Mouse (Mus musculus) skeletal muscle tissue, adult 2 months (tissue): ENCODE measurements around the gene Klb.
"Not testable (repeated sequence)": the region's sequence is repeated elsewhere in the genome, so short reads cannot be mapped to it uniquely, and the experiment has no call there.

Experiments
- DNase-seq: peaks from one replicate; pipeline ENCODE4 v3.0.0-alpha.2; 2012; ENCODE audit warnings: low read depth, low spot score

Gene Klb

DNA sequence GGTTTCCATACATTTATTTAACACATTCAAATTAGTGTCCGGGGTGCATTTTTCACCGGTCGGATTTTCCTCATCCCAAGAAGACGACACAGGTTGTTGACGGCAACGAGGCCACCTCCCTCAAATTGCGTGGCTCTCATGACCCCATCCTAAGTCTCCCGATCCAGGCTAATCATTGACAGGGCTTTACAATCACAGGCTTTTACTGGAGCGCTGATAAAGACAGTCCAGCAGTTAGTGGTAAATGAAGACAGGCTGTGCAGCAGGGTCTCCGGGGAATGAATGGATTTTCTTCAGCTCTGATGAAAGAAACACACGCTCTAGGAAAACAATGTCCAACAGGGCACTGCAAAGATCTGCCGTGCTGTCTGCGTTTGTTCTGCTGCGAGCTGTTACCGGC is at the start of gene Klb:
Gene Klb (plus strand): TSS at position 147 of the 400 bp plus-strand sequence.
- DNase-seq = no peak

GRCm38 (mm10) chr5:65299623-65300022 is 48.5 kb upstream of the Klb start:
- DNase-seq = not testable (repeated sequence)

- DNase-seq = no peak
These were observed 48.0 kb upstream of the Klb start for GRCm38 (mm10) chr5:65300121-65300520.

GRCm38 (mm10) chr5:65305516-65305915 is 42.6 kb upstream of the Klb start:
- DNase-seq = no peak

DNA sequence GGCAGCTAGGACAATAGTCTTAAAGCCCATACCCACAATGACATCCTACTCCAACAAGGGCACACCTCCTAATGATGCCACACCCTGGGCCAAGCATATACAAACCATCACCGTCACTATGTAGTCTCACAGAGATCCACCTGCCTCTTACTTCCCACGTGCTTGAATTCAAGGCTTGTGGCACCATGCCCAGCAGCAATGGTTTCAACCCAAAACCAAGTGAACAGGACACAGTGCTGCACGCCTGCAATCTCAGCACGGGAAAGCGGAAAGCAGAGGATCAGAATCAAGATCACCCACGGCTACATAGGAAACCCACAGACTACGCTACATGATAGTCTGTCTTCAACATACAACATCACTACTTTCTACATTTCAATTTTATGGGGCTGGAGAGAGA is 39.9 kb upstream of the Klb start:
- no peak for DNase-seq

GRCm38 (mm10) chr5:65308866-65309265 is 39.2 kb upstream of the Klb start:
- no peak for DNase-seq

DNA sequence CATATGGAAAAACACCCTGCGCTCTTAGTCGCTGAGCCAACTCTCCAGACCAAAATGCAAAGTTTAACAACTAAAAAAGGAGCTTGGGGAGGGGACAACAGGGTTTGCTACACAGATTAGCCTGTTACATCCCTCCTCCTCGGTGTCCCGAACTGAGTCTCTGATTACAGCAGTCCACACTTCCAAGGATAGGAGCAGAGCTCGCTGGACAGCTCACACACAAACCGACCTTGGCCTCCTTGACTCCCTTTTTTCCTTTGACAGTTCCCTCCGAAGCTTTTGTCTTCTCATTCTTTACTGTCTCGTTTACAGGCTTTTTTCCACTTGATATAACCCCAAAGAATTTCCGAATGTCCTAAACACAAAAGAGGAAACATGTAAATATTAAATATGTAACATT is 28.9 kb upstream of the Klb start:
- no peak for DNase-seq

DNA sequence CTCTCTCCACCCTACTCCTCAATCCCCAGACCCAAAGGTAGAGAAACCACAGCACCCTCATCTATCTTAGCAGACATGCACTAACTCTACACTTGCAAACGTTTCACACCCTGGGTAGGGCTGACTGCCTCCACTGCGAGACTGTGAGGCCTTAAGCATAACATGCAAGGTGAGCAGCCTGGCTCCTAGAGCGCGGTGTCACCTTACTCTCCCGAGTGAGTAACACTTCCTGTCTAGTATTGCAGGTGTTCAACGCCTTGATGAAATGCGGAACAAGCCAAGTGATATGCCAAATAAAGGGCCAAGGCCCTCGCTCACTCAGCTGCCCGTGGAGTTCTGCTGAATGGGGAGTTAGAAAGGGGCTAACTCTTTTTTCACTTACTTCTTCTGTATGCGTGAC is 25.9 kb upstream of the Klb start:
- no peak for DNase-seq

GRCm38 (mm10) chr5:65324271-65324670 is 23.8 kb upstream of the Klb start:
- DNase-seq = no peak

DNA sequence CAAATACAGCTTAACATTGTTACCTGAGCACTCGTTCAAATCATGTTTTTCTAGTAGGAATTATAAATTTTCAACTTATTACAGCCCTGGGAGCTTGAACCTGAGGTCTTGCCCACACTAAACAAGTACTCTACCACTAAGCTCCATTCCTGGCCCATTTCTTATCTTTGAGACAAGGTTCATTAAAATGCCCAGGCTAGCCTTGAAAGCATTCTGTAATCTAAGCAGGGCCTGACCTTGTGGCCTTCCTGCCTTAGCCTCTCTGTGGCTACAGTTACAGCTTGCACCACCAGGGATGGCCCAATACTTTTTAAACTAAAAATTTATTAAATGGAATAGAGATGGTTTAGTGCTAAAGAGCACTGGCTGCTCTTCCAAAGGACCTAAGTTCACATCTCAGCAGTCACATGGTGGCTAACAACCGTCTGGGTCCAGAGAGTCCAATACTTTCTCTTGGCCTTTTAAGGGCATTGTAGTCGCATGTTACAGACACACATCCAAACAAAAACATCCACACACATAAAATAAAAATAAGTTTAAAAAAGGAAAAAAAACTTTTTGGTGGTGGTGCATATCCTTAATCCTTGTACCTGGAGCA is 23.3 kb upstream of the Klb start:
- no peak for DNase-seq

- DNase-seq = peak; percentile 28
These were observed 21.9 kb upstream of the Klb start for GRCm38 (mm10) chr5:65326212-65326611.

DNA sequence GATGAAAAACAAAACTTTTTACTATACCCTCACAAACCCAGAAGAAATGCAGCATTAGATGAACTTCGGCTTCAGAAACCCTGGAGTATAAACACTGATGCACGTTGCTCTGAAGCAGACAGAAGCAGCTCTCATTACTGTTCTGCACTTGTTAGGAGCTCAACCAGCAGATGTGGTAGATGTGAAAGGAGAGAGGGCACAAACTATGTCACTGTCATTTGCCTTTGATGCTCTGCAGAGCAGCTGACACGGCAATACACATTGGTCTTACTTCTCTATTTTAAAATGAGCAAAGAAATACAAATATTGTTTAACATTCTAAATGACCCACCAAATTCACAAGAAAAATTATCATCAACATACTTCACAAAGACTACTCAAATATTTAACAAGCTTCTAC is 18.1 kb upstream of the Klb start:
- DNase-seq = no peak

DNA sequence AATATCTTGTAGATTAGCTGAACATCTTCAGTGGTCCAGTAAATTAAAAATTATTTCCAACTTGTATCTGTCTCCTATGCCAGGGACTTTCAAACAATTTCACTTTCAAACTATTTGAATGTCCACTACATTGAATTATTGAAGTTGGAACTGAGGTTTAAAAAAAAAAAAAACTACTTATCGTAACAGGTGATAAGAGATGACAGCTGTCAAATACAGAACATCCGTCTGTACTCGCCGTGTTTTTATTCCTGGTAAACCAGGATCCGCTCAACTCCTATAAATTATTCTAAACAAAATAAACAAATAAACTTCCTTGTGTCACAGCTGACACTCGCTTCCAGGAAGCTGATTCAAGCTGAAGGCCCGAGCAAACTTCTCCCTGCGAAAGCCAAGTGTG is 13.3 kb upstream of the Klb start:
- DNase-seq = no peak

GRCm38 (mm10) chr5:65335298-65336074 is 12.6 kb upstream of the Klb start, which contains the start of gene Rfc1:
Rfc1 (minus strand) TSS chr5:65335670.
- DNase-seq = peak; percentile 74

GRCm38 (mm10) chr5:65336075-65336355 is 12.1 kb upstream of the Klb start:
- no peak for DNase-seq

GRCm38 (mm10) chr5:65338394-65338793 is 9.7 kb upstream of the Klb start:
- DNase-seq = no peak

DNA sequence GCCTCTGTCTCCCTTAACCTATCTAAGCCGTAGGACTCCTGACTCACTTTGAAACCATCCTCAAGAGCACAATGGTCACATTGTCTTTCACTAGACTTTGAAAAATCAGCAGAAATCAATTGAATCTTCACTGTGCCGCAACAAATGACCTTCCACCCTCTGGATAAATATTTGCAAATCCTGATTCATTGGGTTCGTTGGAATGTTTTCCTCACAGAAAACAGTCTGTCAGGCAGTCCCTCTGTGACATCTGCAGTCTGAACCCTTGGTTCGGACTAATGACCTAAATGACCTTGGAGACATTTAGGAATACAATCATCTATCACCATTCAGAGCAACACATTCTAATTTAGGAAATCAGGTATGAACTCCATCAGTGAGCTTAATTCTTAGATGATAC is 7.9 kb upstream of the Klb start:
- no peak for DNase-seq

DNA sequence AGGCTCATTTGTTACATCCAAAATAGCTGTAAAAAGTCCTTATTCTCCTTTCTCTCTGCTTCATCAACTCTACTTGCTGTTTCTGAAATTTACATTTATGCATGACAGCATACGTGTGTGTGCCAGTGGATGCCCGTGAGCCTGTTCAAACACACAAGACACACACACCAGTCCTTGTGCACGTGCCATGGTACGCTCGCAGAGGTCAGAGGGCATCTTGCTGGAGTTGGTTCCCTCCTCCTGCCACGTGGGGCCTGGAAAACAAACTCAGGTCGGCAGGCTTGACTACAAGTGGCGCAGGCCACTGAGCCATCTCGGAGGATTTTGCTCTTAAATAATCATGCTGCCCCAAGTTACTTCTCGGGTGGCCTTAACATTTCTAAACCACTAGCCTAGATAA is 2.4 kb downstream of the Klb start:
- DNase-seq = no peak

DNA sequence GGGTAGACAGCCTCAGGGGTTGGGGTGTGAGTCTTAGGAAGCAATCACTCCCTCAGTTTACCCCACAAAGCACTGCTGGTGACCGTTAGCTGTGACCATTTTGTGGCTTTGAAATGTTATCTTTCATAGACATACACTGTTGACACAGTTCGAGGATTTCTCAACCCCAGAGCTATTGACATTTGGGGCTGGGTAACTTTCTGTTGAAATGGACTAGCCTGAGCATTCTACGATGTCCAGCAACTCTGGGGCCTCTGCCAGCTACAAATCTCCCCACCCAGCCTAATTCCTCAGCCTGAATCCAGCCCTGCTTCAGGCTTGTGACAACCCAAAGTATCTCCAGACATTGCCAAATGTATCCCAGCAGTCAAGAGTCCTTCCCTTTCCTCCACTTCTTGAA is 6.0 kb downstream of the Klb start:
- no peak for DNase-seq

- no peak for DNase-seq
These were observed 6.9 kb downstream of the Klb start for GRCm38 (mm10) chr5:65354985-65355384.

- no peak for DNase-seq
These were observed 8.7 kb downstream of the Klb start for GRCm38 (mm10) chr5:65356851-65357250.

GRCm38 (mm10) chr5:65357771-65358170 is 9.7 kb downstream of the Klb start:
- DNase-seq = no peak

GRCm38 (mm10) chr5:65367837-65368236 is 19.7 kb downstream of the Klb start:
- DNase-seq = no peak

DNA sequence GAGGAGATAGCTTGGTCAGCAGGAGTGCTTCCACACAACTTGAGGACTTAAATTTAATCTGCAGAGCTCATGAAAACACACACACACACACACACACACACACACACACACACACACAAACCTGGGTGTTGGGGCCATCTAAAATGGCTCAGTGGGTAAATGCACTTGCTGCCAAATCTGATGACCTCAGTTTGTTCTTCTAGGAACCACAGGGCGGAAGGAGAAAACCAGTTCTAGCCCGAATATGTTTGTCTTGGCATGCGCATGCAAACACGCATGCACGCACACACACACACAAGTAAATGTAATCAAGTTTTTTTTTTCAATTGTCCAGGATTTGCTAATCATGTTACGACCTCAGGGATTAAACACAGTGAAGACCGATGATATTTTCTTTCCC is 23.4 kb downstream of the Klb start:
- no peak for DNase-seq
